Mouse (Mus musculus) MEL (cell line): Measurements from ENCODE around the gene Myl4. TPM values are rescaled to one million over a fixed set of nuclear protein-coding genes. Genes with fewer than 3 reads are reported as not detected.
"Not testable (repeated sequence)": the region's sequence is repeated elsewhere in the genome, so short reads cannot be mapped to it uniquely, and the experiment has no call there.

Experiments used
- DNase-seq: peaks from one replicate; pipeline ENCODE4 v3.0.0; 2011; ENCODE audit warnings: low read depth, low spot score
- H3K27ac ChIP-seq: 2 replicates; pipeline ENCODE4 v1.5.1; 2012; ENCODE audit warnings: low read depth, mild to moderate bottlenecking, control low read depth, low read length, moderate library complexity; ENCODE audit not compliant: control insufficient read depth
- H3K27me3 ChIP-seq, 2 experiments: fragments of 150-350 bp in 1 of 2; sonication (generic) in 1 of 2; 2 replicates each; pipeline ENCODE4 v1.6.1; 2012; ENCODE audit warnings: low read length in 2 of 2, mild to moderate bottlenecking in 2 of 2, improper control_type of control experiment in 1 of 2, moderate library complexity in 1 of 2; ENCODE audit not compliant: insufficient read depth in 2 of 2, control insufficient read depth in 1 of 2
- H3K36me3 ChIP-seq, 2 experiments: 2 replicates each; pipeline ENCODE4 v1.6.1; 2012 to 2014; ENCODE audit warnings: low read length in 2 of 2, improper control_type of control experiment in 1 of 2, inconsistent platforms in 1 of 2, mild to moderate bottlenecking in 1 of 2; ENCODE audit not compliant: insufficient read depth in 2 of 2, control insufficient read depth in 1 of 2
- H3K4me1 ChIP-seq, 2 experiments: fragments of 150-350 bp in 1 of 2; sonication (generic) in 1 of 2; 2 replicates each; pipeline ENCODE4 v1.6.1; 2012; ENCODE audit warnings: low read length in 2 of 2, improper control_type of control experiment in 1 of 2, mild to moderate bottlenecking in 1 of 2; ENCODE audit not compliant: insufficient read depth in 2 of 2, control insufficient read depth in 1 of 2
- H3K4me3 ChIP-seq, 2 experiments: fragments of 150-350 bp in 1 of 2; sonication (generic) in 1 of 2; 2 replicates each; pipeline ENCODE4 v1.5.1; 2012; ENCODE audit warnings: low read depth in 2 of 2, low read length in 2 of 2, mild to moderate bottlenecking in 2 of 2, moderate library complexity in 2 of 2, control low read depth in 1 of 2, improper control_type of control experiment in 1 of 2; ENCODE audit not compliant: control insufficient read depth in 1 of 2, insufficient read depth in 1 of 2
- H3K79me2 ChIP-seq: 2 replicates; pipeline ENCODE4 v1.6.1; 2012; ENCODE audit warnings: mild to moderate bottlenecking, low read length, moderate library complexity; ENCODE audit not compliant: control insufficient read depth, poor library complexity, insufficient read depth
- H3K9ac ChIP-seq: 2 replicates; pipeline ENCODE4 v1.6.1; 2012; ENCODE audit warnings: low read depth, mild to moderate bottlenecking, control low read depth, low read length, moderate library complexity; ENCODE audit not compliant: control insufficient read depth, poor library complexity, severe bottlenecking
- H3K9me3 ChIP-seq: fragments of 150-350 bp; sonication (generic); replicated peaks from 2 replicates; pipeline ENCODE4 v1.6.1; 2012; ENCODE audit warnings: mild to moderate bottlenecking, low read length, improper control_type of control experiment, moderate library complexity; ENCODE audit not compliant: insufficient read depth
- BHLHE40 ChIP-seq: IDR thresholded peaks from 2 replicates; pipeline ENCODE4 v1.6.1; 2012; ENCODE audit warnings: low read depth, mild to moderate bottlenecking, inconsistent platforms, low read length, improper control_type of control experiment, borderline replicate concordance
- CHD2 ChIP-seq: IDR thresholded peaks from 2 replicates; pipeline ENCODE4 v1.6.1; 2011; ENCODE audit warnings: low read length, improper control_type of control experiment
- EP300 ChIP-seq, 2 experiments: IDR thresholded peaks; 2 replicates each; pipeline ENCODE4 v1.6.1; 2011; ENCODE audit warnings: improper control_type of control experiment in 2 of 2, low read length in 2 of 2, low read depth in 1 of 2, mild to moderate bottlenecking in 1 of 2
- ETS1 ChIP-seq: IDR thresholded peaks from 2 replicates; pipeline ENCODE4 v1.6.1; 2012; ENCODE audit warnings: low read depth, mild to moderate bottlenecking, inconsistent platforms, low read length, improper control_type of control experiment, moderate library complexity
- GATA1 ChIP-seq: IDR thresholded peaks from 2 replicates; pipeline ENCODE4 v1.6.1; 2011; ENCODE audit warnings: low read depth, low read length, improper control_type of control experiment
- JUND ChIP-seq: IDR thresholded peaks from 2 replicates; pipeline ENCODE4 v1.6.1; 2011; ENCODE audit warnings: low read depth, mild to moderate bottlenecking, improper control_type of control experiment, low read length
- MAFK ChIP-seq: IDR thresholded peaks from 2 replicates; pipeline ENCODE4 v1.6.1; 2011; ENCODE audit warnings: low read depth, mild to moderate bottlenecking, low read length, improper control_type of control experiment, borderline replicate concordance
- MAX ChIP-seq: IDR thresholded peaks from 2 replicates; pipeline ENCODE4 v1.6.1; 2011; ENCODE audit warnings: low read length, improper control_type of control experiment
- MAZ ChIP-seq: IDR thresholded peaks from 2 replicates; pipeline ENCODE4 v1.6.1; 2012; ENCODE audit warnings: low read depth, mild to moderate bottlenecking, inconsistent platforms, low read length, improper control_type of control experiment
- MEF2A ChIP-seq: IDR thresholded peaks from 2 replicates; pipeline ENCODE4 v1.6.1; 2014; ENCODE audit warnings: low read depth, mild to moderate bottlenecking, inconsistent platforms, low read length, improper control_type of control experiment; ENCODE audit not compliant: poor library complexity, insufficient replicate concordance, severe bottlenecking; ENCODE audit errors: extremely low read depth
- MXI1 ChIP-seq: IDR thresholded peaks from 2 replicates; pipeline ENCODE4 v1.6.1; 2011; ENCODE audit warnings: mild to moderate bottlenecking, low read depth, low read length, improper control_type of control experiment
- MYC ChIP-seq: IDR thresholded peaks from 2 replicates; pipeline ENCODE4 v1.6.1; 2011; ENCODE audit warnings: low read depth, mild to moderate bottlenecking, low read length, improper control_type of control experiment, moderate library complexity
- NELFE ChIP-seq: IDR thresholded peaks from 2 replicates; pipeline ENCODE4 v1.6.1; 2011; ENCODE audit warnings: low read depth, low read length, improper control_type of control experiment
- POLR2AphosphoS2 ChIP-seq: IDR thresholded peaks from 2 replicates; pipeline ENCODE4 v1.6.1; 2011; ENCODE audit warnings: low read length, improper control_type of control experiment
- RCOR1 ChIP-seq: IDR thresholded peaks from 2 replicates; pipeline ENCODE4 v1.6.1; 2012; ENCODE audit warnings: low read depth, mild to moderate bottlenecking, inconsistent platforms, low read length, improper control_type of control experiment
- SIN3A ChIP-seq: IDR thresholded peaks from 2 replicates; pipeline ENCODE4 v1.6.1; 2012; ENCODE audit warnings: low read length, improper control_type of control experiment, inconsistent platforms
- TAL1 ChIP-seq: IDR thresholded peaks from 2 replicates; pipeline ENCODE4 v1.6.1; 2012; ENCODE audit warnings: mild to moderate bottlenecking, inconsistent platforms, low read length, moderate library complexity, mixed read lengths
- TBP ChIP-seq: IDR thresholded peaks from 2 replicates; pipeline ENCODE4 v1.8.0; 2011; ENCODE audit warnings: low read depth, low read length, improper control_type of control experiment
- TCF12 ChIP-seq: IDR thresholded peaks from 2 replicates; pipeline ENCODE4 v1.6.1; 2014; ENCODE audit warnings: low read depth, mild to moderate bottlenecking, inconsistent platforms, low read length, improper control_type of control experiment, moderate library complexity
- USF1 ChIP-seq: IDR thresholded peaks from 2 replicates; pipeline ENCODE4 v1.6.1; 2014; ENCODE audit warnings: low read depth, mild to moderate bottlenecking, inconsistent platforms, low read length, improper control_type of control experiment, moderate library complexity
- ZKSCAN1 ChIP-seq: IDR thresholded peaks from 2 replicates; pipeline ENCODE4 v1.6.1; 2012; ENCODE audit warnings: low read depth, mild to moderate bottlenecking, inconsistent platforms, low read length, improper control_type of control experiment, moderate library complexity
- ZMIZ1 ChIP-seq: IDR thresholded peaks from 2 replicates; pipeline ENCODE4 v1.6.1; 2012; ENCODE audit warnings: low read depth, mild to moderate bottlenecking, inconsistent platforms, low read length, improper control_type of control experiment, moderate library complexity
- ZNF384 ChIP-seq: IDR thresholded peaks from 2 replicates; pipeline ENCODE4 v1.6.1; 2012; ENCODE audit warnings: low read depth, mild to moderate bottlenecking, inconsistent platforms, low read length, improper control_type of control experiment
- polyA plus RNA-seq, 2 experiments: library from polyadenylated mRNA; stranded (reverse) in 1 of 2; unstranded in 1 of 2; fragments of >175 nt in 1 of 2; fragments of >200 nt in 1 of 2; gene quantifications; 2 replicates each; pipeline versions ENCODE4 v1.2.1 to v1.2.4; 2012; ENCODE audit warnings: low replicate concordance in 2 of 2, low read depth in 1 of 2; ENCODE audit not compliant: insufficient read length in 2 of 2, insufficient read depth in 1 of 2, missing spikeins in 1 of 2
- total RNA-seq: library from RNA; depleted of rRNA; stranded (reverse); fragments of 300-350 nt; gene quantifications from 2 replicates; pipeline ENCODE4 v1.2.3, GENCODE M21; 2012

Myl4 gene
- total and polyA plus RNA-seq, 3 experiments = 0.29 to 1.3 TPM; not detected in 1

DNA sequence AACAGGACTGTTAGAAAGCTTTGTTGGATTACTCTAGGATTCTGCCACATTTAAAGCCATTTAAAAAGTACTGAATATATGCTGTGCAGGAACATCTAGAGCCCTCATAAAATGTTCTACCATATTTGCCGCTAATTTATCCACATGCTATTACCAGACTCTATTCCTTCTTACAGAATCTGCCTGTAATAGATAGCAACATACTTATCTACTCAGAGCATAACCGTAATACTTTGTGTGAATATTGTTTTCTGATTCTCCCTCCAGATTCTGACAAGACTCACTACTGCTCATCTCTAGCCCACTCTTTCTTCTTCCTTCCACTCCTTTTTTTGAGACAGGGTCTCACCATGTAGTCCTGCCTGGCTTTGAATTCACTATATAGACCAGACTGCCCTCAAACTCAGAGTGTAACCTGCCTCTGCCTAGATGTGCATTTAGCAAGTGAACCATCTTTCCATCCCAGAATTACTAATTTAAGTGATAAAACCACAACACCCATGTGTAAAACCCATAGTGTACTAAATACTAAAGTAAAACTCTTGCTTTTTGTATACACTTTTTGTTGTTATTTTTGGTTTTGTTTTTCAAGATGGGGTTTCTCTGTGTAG, 12.4 kb upstream of the Myl4 start (continued):
- TF ChIP-seq TCF12 (peak; percentile 91), MAFK (no peak)
- TF ChIP-seq, all 39 proteins: peak for 12

DNA sequence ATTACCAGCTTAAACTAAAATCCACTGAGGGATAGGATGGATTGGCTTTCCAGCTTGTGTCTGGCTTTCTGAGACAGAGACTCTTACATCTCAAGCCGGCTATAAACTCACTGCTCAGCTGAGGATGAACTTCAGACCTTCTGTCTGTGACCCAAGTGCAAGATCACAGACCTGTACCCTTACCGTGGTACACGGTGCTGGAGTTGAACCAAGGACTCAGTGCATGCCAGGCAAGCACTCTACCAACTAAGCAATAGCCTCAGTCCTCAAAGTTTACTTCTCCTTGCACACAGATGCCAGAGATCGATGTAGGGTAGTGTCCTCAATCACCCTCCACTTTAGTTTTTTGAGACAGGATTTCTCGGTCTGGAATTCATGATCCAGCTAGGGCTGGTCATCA, 10.7 kb upstream of the Myl4 start:
- Histone ChIP-seq H3K4me1 (peaks cover 37 to 38% of the 10 kb centered on the region in 2 experiments), H3K4me3 (no peak overlapping the region)
- TF ChIP-seq BHLHE40 = no peak
- TF ChIP-seq MEF2A = no peak
- TF ChIP-seq ZMIZ1 = no peak
- TF ChIP-seq TBP = no peak
- TF ChIP-seq JUND = no peak
- TF ChIP-seq MAX = no peak
- TF ChIP-seq POLR2AphosphoS2 = no peak
- no peak for TF ChIP-seq NELFE
- TF ChIP-seq, all 39 proteins: peak for 0
- Histone ChIP-seq H3K36me3 (peaks cover 13 to 52% of the 10 kb centered on the region in 2 experiments), H3K27ac (no peak overlapping the region), H3K9ac (no peak overlapping the region), H3K79me2 (peaks cover 50% of the 10 kb centered on the region), H3K9me3 (no peaks in the 10 kb centered on the region), H3K27me3 (no peaks in the 10 kb centered on the region)
- DNase-seq = no peak

DNA sequence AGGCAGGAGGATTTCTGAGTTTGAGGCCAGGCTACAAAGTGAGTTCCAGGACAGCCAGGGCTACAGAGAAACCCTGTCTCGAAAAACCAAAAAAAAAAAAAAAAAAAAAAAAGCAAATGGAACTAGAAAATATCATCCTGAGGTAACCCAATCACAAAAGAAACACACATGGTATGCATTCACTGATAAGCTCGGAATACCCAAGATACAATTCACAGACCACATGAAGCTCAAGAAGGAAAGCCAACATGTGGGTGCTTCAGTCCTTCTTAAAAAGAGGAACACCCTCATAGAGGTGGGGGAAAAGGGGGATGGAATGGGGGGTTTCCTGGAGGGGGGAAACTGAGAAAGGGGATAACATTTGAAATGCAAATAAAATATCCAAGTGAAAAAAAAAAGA, 7.1 kb upstream of the Myl4 start:
- H3K79me2 ChIP-seq = peaks cover 67% of the 10 kb centered on the region
- H3K36me3 ChIP-seq = peaks cover 8 to 68% of the 10 kb centered on the region in 2 experiments
- not testable (repeated sequence) for H3K9me3 ChIP-seq, H3K27me3 ChIP-seq, H3K9ac ChIP-seq, H3K4me3 ChIP-seq
- H3K4me1 ChIP-seq = peaks cover 35 to 50% of the 10 kb centered on the region in 2 experiments
- TF ChIP-seq EP300 (IDR thresholded peaks at IDR 0.05; ENCODE audit: low read depth in 1 of 2, low read length in 2 of 2) (peak; percentile 89 to 90), MAFK (peak; percentile 59; the same call in 1 of the 2 replicates), MAX (peak; percentile 85), ETS1 (peak; percentile 92), ZNF384 (peak; percentile 96), USF1 (peak; percentile 48; the same call in 1 of the 2 replicates), SIN3A (peak; percentile 92), MAZ (peak; percentile 87), MYC (peak; percentile 97), RCOR1 (peak; percentile 90), CHD2 (peak; percentile 31; the same call in 1 of the 2 replicates), BHLHE40 (peak; percentile 57; the same call in 1 of the 2 replicates), MXI1 (peak; percentile 94), TAL1 (peak; percentile 74), ZKSCAN1 (peak; percentile 68; the same call in 1 of the 2 replicates), GATA1 (peak; percentile 94), TCF12 (peak; percentile 95), ZMIZ1 (peak; percentile 63; the same call in 1 of the 2 replicates)
- H3K27ac ChIP-seq = peak overlapping the region; percentile 53; the same call in 1 of the 2 replicates
- DNase-seq = peak; percentile 88
